Mouse (Mus musculus) ES-Bruce4 (cell line): ENCODE results near the gene Gpr149.

Experiments
- CTCF ChIP-seq: IDR thresholded peaks from one replicate; pipeline ENCODE4 v1.8.1; 2011; ENCODE audit warnings: low read depth, low read length
- EP300 ChIP-seq: IDR thresholded peaks from 2 replicates; pipeline ENCODE4 v1.6.1; 2011; ENCODE audit warnings: low read depth, low read length; ENCODE audit not compliant: insufficient read depth
- POLR2A ChIP-seq: IDR thresholded peaks from one replicate; pipeline ENCODE4 v1.8.1; 2011; ENCODE audit warnings: low read length; ENCODE audit not compliant: insufficient read depth

DNA sequence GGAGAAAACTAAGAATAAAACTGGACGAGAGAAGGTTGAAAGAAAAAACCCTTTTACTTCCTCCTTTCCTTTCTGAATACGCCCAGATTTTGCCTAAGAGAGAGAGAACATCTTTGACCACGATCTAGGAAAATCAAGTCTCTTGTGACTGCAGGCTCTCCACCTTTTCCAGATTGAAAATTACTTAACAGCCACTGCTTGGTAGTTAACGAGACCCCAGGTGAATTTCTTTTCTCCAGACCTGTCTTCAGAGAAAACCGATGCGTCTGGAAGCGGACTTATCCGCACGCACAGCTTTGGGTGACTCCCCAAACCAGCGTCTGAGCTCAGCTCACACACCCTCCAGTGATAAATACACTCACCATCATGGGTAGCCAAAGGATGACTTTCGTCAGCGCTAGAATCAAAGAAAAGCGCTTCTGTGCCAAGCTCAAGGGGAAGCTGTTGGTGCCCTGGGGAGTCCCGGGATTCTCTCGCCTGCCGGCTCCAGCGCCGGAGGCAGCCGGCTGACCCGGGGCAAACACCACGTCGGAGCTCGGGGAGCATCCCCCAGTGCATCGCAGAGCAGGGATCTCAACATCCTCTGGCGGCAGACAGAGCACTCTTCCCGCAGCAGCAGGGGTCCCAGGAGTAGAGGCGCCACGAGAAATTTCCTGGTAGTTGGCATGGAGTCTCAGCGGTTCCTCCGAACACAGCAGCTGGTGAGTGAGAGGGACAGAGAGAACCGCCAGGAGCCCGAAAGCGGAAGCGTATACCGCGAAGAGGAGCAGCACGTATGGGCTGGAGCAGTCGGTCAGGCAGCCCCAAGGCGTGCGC, 1.5 kb downstream of the Gpr149 start:
- no peak for TF ChIP-seq CTCF
- TF ChIP-seq EP300: no peak
- no peak for TF ChIP-seq POLR2A
